Mouse (Mus musculus): ENCODE measurements at regions not wholly inside any gene's neighbourhood (a gene's known extent, or its start where the extent isn't known, plus 50 kb on each side); places are given as distances from the start of the nearest gene placed in this dataset.

- H3K9me3 ChIP-seq (replicated peaks; ENCODE audit: insufficient read depth, low read length) = no peaks in the 10 kb centered on the region
- TF ChIP-seq GABPA (IDR thresholded peaks at IDR 0.05; ENCODE audit: low read depth, low read length) = no peak
- no peak for TF ChIP-seq ZC3H11A (IDR thresholded peaks at IDR 0.05; ENCODE audit: low read depth, low read length)
- no peak for TF ChIP-seq POLR2AphosphoS2 (IDR thresholded peaks at IDR 0.05; ENCODE audit: low read length)
- no peak for TF ChIP-seq MXI1 (IDR thresholded peaks at IDR 0.05; ENCODE audit: low read depth, low read length)
- TF ChIP-seq TBP (IDR thresholded peaks at IDR 0.05; ENCODE audit: low read depth, low read length) = no peak
- TF ChIP-seq HCFC1 (IDR thresholded peaks at IDR 0.05; ENCODE audit: low read depth, low read length) = no peak
- TF ChIP-seq TCF12 (IDR thresholded peaks at IDR 0.05; ENCODE audit: low read depth, low read length) = no peak
- TF ChIP-seq NRF1 (IDR thresholded peaks at IDR 0.05; ENCODE audit: insufficient read depth, low read depth, low read length, poor library complexity, severe bottlenecking) = no peak
- no peak for TF ChIP-seq ZKSCAN1 (IDR thresholded peaks at IDR 0.05; ENCODE audit: low read depth, low read length)
- no peak for TF ChIP-seq KAT2A (conservative IDR thresholded peaks at IDR 0.05; ENCODE audit: low read depth, low read length)
- no peak for TF ChIP-seq CTCF (IDR thresholded peaks at IDR 0.05 in 2 of 3, conservative IDR thresholded peaks at IDR 0.05 in 1 of 3; ENCODE audit: control insufficient read depth in 1 of 3, insufficient read depth in 1 of 3, low read depth in 2 of 3, low read length in 3 of 3, poor library complexity in 1 of 3, severe bottlenecking in 1 of 3)
- TF ChIP-seq ZNF384 (IDR thresholded peaks at IDR 0.05; ENCODE audit: low read depth, low read length) = no peak
- no peak for TF ChIP-seq TAL1 (IDR thresholded peaks at IDR 0.05; ENCODE audit: low read length)
- TF ChIP-seq NELFE (IDR thresholded peaks at IDR 0.05; ENCODE audit: low read depth, low read length) = no peak
- H3K4me3 ChIP-seq (ENCODE audit: control insufficient read depth in 1 of 2, insufficient read depth in 1 of 2, low read depth in 2 of 2, low read length in 2 of 2) = no peak overlapping the region
- H3K27me3 ChIP-seq (ENCODE audit: control insufficient read depth in 1 of 2, insufficient read depth in 2 of 2, low read length in 2 of 2) = no peaks in the 10 kb centered on the region
- H3K9ac ChIP-seq (ENCODE audit: control insufficient read depth, low read depth, low read length, poor library complexity, severe bottlenecking) = no peak overlapping the region
- H3K27ac ChIP-seq (ENCODE audit: control insufficient read depth, low read depth, low read length) = no peak overlapping the region
- H3K36me3 ChIP-seq (ENCODE audit: control insufficient read depth in 1 of 2, insufficient read depth in 2 of 2, low read length in 2 of 2) = no peaks in the 10 kb centered on the region
- H3K79me2 ChIP-seq (ENCODE audit: control insufficient read depth, insufficient read depth, low read length, poor library complexity) = no peaks in the 10 kb centered on the region
- no peaks in the 10 kb centered on the region for H3K4me1 ChIP-seq (ENCODE audit: control insufficient read depth in 1 of 2, insufficient read depth in 2 of 2, low read length in 2 of 2)
- no peak for DNase-seq (ENCODE audit: low read depth, low spot score)
Observed at GRCm38 (mm10) chr13:56006827-56007226, 129.3 kb downstream of the H2afy start.

- no peak for DNase-seq (ENCODE audit: low read depth, low spot score)
- Histone ChIP-seq H3K4me3 (ENCODE audit: control insufficient read depth in 1 of 2, insufficient read depth in 1 of 2, low read depth in 2 of 2, low read length in 2 of 2) (no peak overlapping the region), H3K36me3 (ENCODE audit: control insufficient read depth in 1 of 2, insufficient read depth in 2 of 2, low read length in 2 of 2) (no peaks in the 10 kb centered on the region), H3K9me3 (replicated peaks; ENCODE audit: insufficient read depth, low read length) (no peaks in the 10 kb centered on the region), H3K79me2 (ENCODE audit: control insufficient read depth, insufficient read depth, low read length, poor library complexity) (no peaks in the 10 kb centered on the region), H3K27ac (ENCODE audit: control insufficient read depth, low read depth, low read length) (no peak overlapping the region), H3K4me1 (ENCODE audit: control insufficient read depth in 1 of 2, insufficient read depth in 2 of 2, low read length in 2 of 2) (no peaks in the 10 kb centered on the region), H3K27me3 (ENCODE audit: control insufficient read depth in 1 of 2, insufficient read depth in 2 of 2, low read length in 2 of 2) (no peaks in the 10 kb centered on the region), H3K9ac (ENCODE audit: control insufficient read depth, low read depth, low read length, poor library complexity, severe bottlenecking) (no peak overlapping the region)
- TF ChIP-seq TAL1 (IDR thresholded peaks at IDR 0.05; ENCODE audit: low read length) (no peak), POLR2A (IDR thresholded peaks at IDR 0.05; ENCODE audit: control insufficient read depth in 1 of 2, insufficient read depth in 1 of 2, low read depth in 1 of 2, low read length in 2 of 2, poor library complexity in 1 of 2) (no peak), JUND (IDR thresholded peaks at IDR 0.05; ENCODE audit: low read depth, low read length) (no peak), MAX (IDR thresholded peaks at IDR 0.05; ENCODE audit: low read length) (no peak), CHD2 (IDR thresholded peaks at IDR 0.05; ENCODE audit: low read length) (no peak), SMC3 (IDR thresholded peaks at IDR 0.05; ENCODE audit: low read depth, low read length) (no peak), NELFE (IDR thresholded peaks at IDR 0.05; ENCODE audit: low read depth, low read length) (no peak), MEF2A (IDR thresholded peaks at IDR 0.05; ENCODE audit: extremely low read depth, insufficient replicate concordance, low read depth, low read length, poor library complexity, severe bottlenecking) (no peak)
Observed at GRCm38 (mm10) chr13:56005746-56006145, 130.4 kb downstream of the H2afy start.
